Mouse (Mus musculus) adrenal gland (tissue): ENCODE data around the gene Prpf3.
"Not testable (repeated sequence)": the region's sequence is repeated elsewhere in the genome, so short reads cannot be mapped to it uniquely, and the experiment has no call there.

Source experiments
- intact Hi-C: fragments of 180-260 bp; cut with DNase I; formaldehyde crosslinking; loops from one replicate; pipeline ENCODE4 v1.15.1; 2025

Gene Prpf3

GRCm38 (mm10) chr3:95881979-95882815 is 26.5 kb upstream of the Prpf3 start, which contains the start of gene Ciart:
Ciart (minus strand) TSS chr3:95882251.
- intact Hi-C loops, result loop anchor here (10.0 kb wide), 1 partner anchor 173 kb away; the partner anchor contains the start of gene Vps45

- intact Hi-C loops, result loop anchor here (10.0 kb wide), 1 partner anchor 276 kb away; no protein-coding TSS in a partner anchor
These were observed 23.4 kb upstream of the Prpf3 start for GRCm38 (mm10) chr3:95879063-95879462.

GRCm38 (mm10) chr3:95872048-95872447 is 16.4 kb upstream of the Prpf3 start:
- intact Hi-C loops, result loop anchor here (10.0 kb wide), 1 partner anchor 283 kb away; no protein-coding TSS in a partner anchor

GRCm38 (mm10) chr3:95871392-95871867 is 15.7 kb upstream of the Prpf3 start, which contains the start of gene Mrps21:
Mrps21 (minus strand) TSS chr3:95871519.
- intact Hi-C loops, result loop anchor here (10.0 kb wide), 1 partner anchor 283 kb away; no protein-coding TSS in a partner anchor

GRCm38 (mm10) chr3:95870976-95871375 is 15.3 kb upstream of the Prpf3 start:
- intact Hi-C loops, result loop anchor here (10.0 kb wide), 1 partner anchor 284 kb away; no protein-coding TSS in a partner anchor

GRCm38 (mm10) chr3:95867408-95867807 is 11.7 kb upstream of the Prpf3 start:
- intact Hi-C loops, result no loop called here

GRCm38 (mm10) chr3:95866071-95866470 is 10.4 kb upstream of the Prpf3 start:
- intact Hi-C loops, result no loop called here

GRCm38 (mm10) chr3:95865571-95865970 is 9.9 kb upstream of the Prpf3 start:
- intact Hi-C loops, result no loop called here

GRCm38 (mm10) chr3:95865050-95865449 is 9.4 kb upstream of the Prpf3 start:
- intact Hi-C loops, result no loop called here

GRCm38 (mm10) chr3:95863578-95863977 is 7.9 kb upstream of the Prpf3 start:
- intact Hi-C loops, result loop anchor here (5.0 kb wide), 1 partner anchor 44 kb away; no protein-coding TSS in a partner anchor

- intact Hi-C loops, result loop anchor here (5.0 kb wide), 1 partner anchor 46 kb away; no protein-coding TSS in a partner anchor
These were observed 6.1 kb upstream of the Prpf3 start for GRCm38 (mm10) chr3:95861796-95862195.

GRCm38 (mm10) chr3:95861216-95861615 is 5.5 kb upstream of the Prpf3 start:
- intact Hi-C loops, result loop anchor here (5.0 kb wide), 1 partner anchor 46 kb away; no protein-coding TSS in a partner anchor

- intact Hi-C loops, result loop anchor here (5.0 kb wide), 1 partner anchor 47 kb away; no protein-coding TSS in a partner anchor
These were observed 4.6 kb upstream of the Prpf3 start for GRCm38 (mm10) chr3:95860323-95860722.

GRCm38 (mm10) chr3:95858278-95858677 is 2.6 kb upstream of the Prpf3 start:
- intact Hi-C loops, result not testable (repeated sequence)

- intact Hi-C loops, result not testable (repeated sequence)
These were observed 1.4 kb upstream of the Prpf3 start for GRCm38 (mm10) chr3:95857050-95857449.

GRCm38 (mm10) chr3:95856115-95856514 is 430 bp upstream of the Prpf3 start:
- intact Hi-C loops, result no loop called here

GRCm38 (mm10) chr3:95851317-95851716 is 4.4 kb downstream of the Prpf3 start:
- intact Hi-C loops, result no loop called here

GRCm38 (mm10) chr3:95850611-95851010 is 5.1 kb downstream of the Prpf3 start:
- intact Hi-C loops, result no loop called here

- intact Hi-C loops, result loop anchor here (10.0 kb wide), 2 partner anchors 68 to 368 kb away; no protein-coding TSS in a partner anchor
These were observed 13.0 kb downstream of the Prpf3 start for GRCm38 (mm10) chr3:95842503-95843214.

GRCm38 (mm10) chr3:95839250-95839649 is 16.4 kb downstream of the Prpf3 start:
- intact Hi-C loops, result no loop called here

GRCm38 (mm10) chr3:95829053-95829452 is 26.6 kb downstream of the Prpf3 start:
- intact Hi-C loops, result no loop called here
